Mouse (Mus musculus): ENCODE measurements around the gene Fam189b.

Gene Fam189b

GRCm38 (mm10) chr3:89166945-89167344, 16.0 kb upstream of the Fam189b start:
- no peak for DNase-seq (ENCODE audit: low spot score)

- DNase-seq (ENCODE audit: low spot score): no peak
These were observed 8.1 kb upstream of the Fam189b start for GRCm38 (mm10) chr3:89174844-89175243.

- no peak for DNase-seq (ENCODE audit: low spot score)
These were observed 7.4 kb upstream of the Fam189b start for GRCm38 (mm10) chr3:89175544-89175943.

GRCm38 (mm10) chr3:89176421-89176820, 6.5 kb upstream of the Fam189b start:
- DNase-seq (ENCODE audit: low spot score): no peak

- DNase-seq (ENCODE audit: low spot score): peak; percentile 86
These were observed 5.5 kb upstream of the Fam189b start, which contains the start of gene Scamp3 for GRCm38 (mm10) chr3:89177242-89178106. Gene Scamp3, plus strand, starts transcription at chr3:89177473.

GRCm38 (mm10) chr3:89178107-89178385, 4.9 kb upstream of the Fam189b start:
- no peak for DNase-seq (ENCODE audit: low spot score)

GRCm38 (mm10) chr3:89179056-89179455, 3.9 kb upstream of the Fam189b start:
- DNase-seq (ENCODE audit: low spot score): no peak

GRCm38 (mm10) chr3:89181749-89182500, 1.0 kb upstream of the Fam189b start:
- no peak for DNase-seq (ENCODE audit: low spot score)

- no peak for DNase-seq (ENCODE audit: low spot score)
These were observed 349 bp upstream of the Fam189b start for GRCm38 (mm10) chr3:89182531-89183057.

GRCm38 (mm10) chr3:89183959-89184315, 994 bp downstream of the Fam189b start:
- no peak for DNase-seq (ENCODE audit: low spot score)

GRCm38 (mm10) chr3:89187197-89187596, 4.3 kb downstream of the Fam189b start:
- DNase-seq (ENCODE audit: low spot score): no peak

- no peak for DNase-seq (ENCODE audit: low spot score)
These were observed 4.9 kb downstream of the Fam189b start for GRCm38 (mm10) chr3:89187690-89188477.

- no peak for DNase-seq (ENCODE audit: low spot score)
These were observed 5.5 kb downstream of the Fam189b start for GRCm38 (mm10) chr3:89188478-89188875.

GRCm38 (mm10) chr3:89190436-89190835, 7.5 kb downstream of the Fam189b start:
- no peak for DNase-seq (ENCODE audit: low spot score)

GRCm38 (mm10) chr3:89193351-89193750, 10.4 kb downstream of the Fam189b start:
- DNase-seq (ENCODE audit: low spot score): no peak

- DNase-seq (ENCODE audit: low spot score): no peak
These were observed 10.9 kb downstream of the Fam189b start for GRCm38 (mm10) chr3:89193853-89194252.

GRCm38 (mm10) chr3:89195979-89196877, 13.3 kb downstream of the Fam189b start:
- peak; percentile 89 for DNase-seq (ENCODE audit: low spot score)

- no peak for DNase-seq (ENCODE audit: low spot score)
These were observed 16.9 kb downstream of the Fam189b start for GRCm38 (mm10) chr3:89199839-89200238.

- DNase-seq (ENCODE audit: low spot score): peak; percentile 74
These were observed 19.6 kb downstream of the Fam189b start, which contains the start of gene Gba for GRCm38 (mm10) chr3:89202253-89203141. Gene Gba, plus strand, starts transcription at chr3:89202928.

GRCm38 (mm10) chr3:89203142-89203514, 20.2 kb downstream of the Fam189b start:
- DNase-seq (ENCODE audit: low spot score): no peak
